Mouse (Mus musculus): ENCODE results near the gene Tcp11l2.

The Tcp11l2 gene

DNA sequence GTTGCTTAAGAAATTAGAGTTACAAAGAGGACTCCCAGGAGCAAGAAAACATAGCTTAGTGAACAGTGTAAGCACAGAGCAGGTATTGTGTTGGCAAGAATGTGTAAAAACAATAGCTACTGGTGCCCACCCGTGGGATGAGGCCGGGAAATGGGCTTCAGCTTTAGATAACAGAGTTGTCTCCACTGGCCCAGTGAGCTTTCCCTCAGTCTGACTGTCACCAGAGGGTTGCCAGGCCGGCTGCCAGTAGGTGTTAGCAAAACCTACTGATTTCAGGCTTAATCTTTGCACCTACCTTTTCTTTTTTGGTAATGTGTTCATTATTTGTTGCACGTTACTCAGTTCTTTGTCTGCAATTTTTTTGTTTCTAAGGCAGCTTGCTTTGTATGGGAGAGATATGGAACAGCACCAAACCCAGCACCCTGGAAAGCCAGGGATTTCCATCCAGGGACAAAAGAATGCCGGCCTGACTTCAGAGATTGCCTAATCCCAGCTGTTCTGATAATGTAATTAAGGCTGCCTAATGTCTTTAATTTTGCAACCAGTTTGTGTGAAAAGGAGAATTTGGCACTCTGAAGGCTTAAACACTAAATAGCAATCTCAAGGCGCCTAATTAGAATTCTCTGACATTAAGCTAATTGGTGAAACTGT is 81.1 kb downstream of the Tcp11l2 start:
- DNase-seq (ENCODE audit: low spot score in 2 of 2) = no peak

DNA sequence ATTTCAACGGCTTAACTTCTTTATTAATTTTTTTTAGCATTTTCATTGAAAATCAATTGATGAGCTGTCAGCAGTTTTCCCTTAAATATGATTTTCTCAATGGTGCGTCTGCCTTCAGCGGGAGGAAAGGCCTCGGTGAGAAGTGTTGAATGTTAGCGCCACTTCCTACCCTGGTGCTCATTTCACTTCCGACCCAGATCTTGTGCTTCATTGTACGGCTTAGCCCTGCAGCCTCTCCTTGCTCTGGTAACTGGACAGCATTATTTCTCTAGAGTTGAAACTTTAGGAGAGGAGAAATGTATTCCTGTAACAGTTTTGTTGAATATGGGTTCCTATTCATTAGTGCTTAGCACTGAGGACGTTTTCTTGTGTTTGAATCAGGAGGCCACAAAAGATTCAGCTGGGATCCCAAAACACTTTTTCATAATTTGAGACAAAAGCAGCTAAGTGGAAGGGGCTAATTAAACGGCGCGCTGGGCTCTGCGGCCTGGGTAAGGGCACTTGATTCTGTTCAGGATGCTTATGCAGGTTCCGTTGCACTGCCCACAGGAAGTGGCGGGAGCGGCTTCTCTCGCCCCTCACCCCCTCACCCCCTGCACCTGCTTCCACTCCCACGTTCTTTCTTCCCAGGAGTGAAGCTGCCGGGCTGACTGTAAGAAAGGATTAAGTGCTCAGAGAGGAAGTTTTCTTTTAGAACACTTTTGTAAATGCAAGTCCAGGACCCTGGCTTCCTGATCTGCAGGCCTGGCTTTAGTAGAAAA is 81.8 kb downstream of the Tcp11l2 start:
- no peak for DNase-seq (ENCODE audit: low spot score in 2 of 2)

DNA sequence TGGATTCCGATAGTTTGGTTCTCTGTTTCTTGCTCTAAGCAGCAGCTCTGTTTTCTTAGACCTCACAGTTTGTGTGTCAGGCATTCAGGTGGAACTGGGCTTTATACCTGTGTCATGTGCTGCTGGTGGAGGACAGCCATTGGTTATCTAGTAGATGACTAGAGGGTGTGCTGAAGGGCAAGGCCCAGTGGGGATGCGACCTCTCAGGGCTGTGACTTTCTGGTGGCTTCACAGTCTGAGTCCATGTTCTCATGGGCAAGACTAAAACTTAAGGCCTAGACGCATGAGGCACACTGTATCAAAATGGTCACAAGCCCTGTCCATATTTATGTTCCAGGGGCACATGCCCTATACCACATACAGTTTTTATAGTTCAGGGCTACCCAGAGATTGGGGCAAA is 82.9 kb downstream of the Tcp11l2 start:
- DNase-seq (ENCODE audit: low spot score in 2 of 2) = no peak

DNA sequence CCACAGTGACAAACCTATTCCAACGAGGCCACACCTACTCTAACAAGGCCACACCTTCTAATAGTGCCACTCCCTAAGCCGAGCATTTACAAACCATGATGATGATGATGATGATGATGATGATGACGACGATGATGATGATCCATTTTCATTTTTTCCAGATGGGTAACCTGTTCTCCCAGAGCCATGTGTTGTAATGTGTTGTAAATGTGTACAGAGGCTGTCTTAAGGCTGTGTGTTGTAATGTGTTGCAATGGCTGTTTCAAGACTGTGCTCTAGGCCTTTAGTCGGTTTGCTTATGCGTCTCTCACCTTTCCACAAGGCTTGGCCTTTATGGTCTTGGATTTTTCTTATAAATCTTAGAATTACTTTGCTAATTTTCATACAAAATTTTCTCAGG is 85.7 kb downstream of the Tcp11l2 start:
- no peak for DNase-seq (ENCODE audit: low spot score in 2 of 2)

All from frontal cortex, postnatal 14 days (tissue).